ENCODE assay signal across 22 mouse cellular contexts in the genomic region with DNA sequence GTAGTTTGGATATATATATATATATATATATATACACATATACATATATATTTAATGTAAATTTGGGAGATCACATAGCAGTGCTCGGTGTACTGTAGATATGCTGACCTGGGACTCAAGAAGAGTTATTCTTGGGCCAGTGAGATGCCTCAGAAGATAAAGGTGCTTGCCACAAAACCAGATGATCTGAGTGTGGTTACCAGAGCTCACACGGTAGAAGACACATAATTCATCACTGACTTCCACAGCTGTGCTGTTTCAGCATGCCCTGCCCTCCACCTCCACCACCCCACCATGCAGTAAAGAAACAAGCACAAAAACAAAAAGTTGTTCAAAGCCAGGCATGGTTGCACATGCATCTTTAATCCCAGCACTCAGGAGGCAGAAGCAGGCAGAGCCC. TPM values are rescaled to one million over a fixed set of nuclear protein-coding genes. Genes with fewer than 3 reads are reported as not detected.
DNase-seq lines count a peak whose midpoint lies in the region; ATAC-seq and TF ChIP-seq lines count a peak whose summit lies in the region.
"Had no signal": no experiment of that assay in that cellular context is flagged by ENCODE, and none has a peak within 500 bp of the region (broad histone marks: within the 10 kb centered on the region; RNA-seq: fewer than 3 reads in every experiment).

No protein-coding gene starts in this region.

- no peak overlapping the region for H3K4me3 ChIP-seq in CH12.LX (replicated peaks in 1 of 3; ENCODE audit: low read depth in 2 of 3, low read length in 2 of 3, poor library complexity in 1 of 3)
- no peak overlapping the region for H3K4me3 ChIP-seq in intestine, postnatal 0 days (ENCODE audit: low read depth, low read length)
- H3K4me3 ChIP-seq: embryonic facial prominence, embryonic 10.5 days; embryonic facial prominence, embryonic 12.5 days; forebrain, embryonic 13.5 days; forebrain, embryonic 15.5 days had no signal

- ATAC-seq in intestine, postnatal 0 days, result no peak
- ATAC-seq: activated CD4-positive, CD25-positive, alpha-beta regulatory T cell, adult 4 months; CD4-positive, CD25-positive, alpha-beta regulatory T cell, adult 4 months; forebrain, embryonic 13.5 days; forebrain, embryonic 15.5 days; Patski had no signal

- dilution Hi-C loops in CH12.LX (cut with MboI; ENCODE audit: extremely low pct_ligation_motif_present, extremely low pct_unique_long_range_greater_than_20kb, low sequenced_read_pairs), result no loop called here

- no peak overlapping the region for H3K9ac ChIP-seq in CH12.LX (ENCODE audit: insufficient read depth, low read depth)
- no peak overlapping the region for H3K9ac ChIP-seq in intestine, postnatal 0 days (ENCODE audit: low read depth, low read length)
- H3K9ac ChIP-seq: embryonic facial prominence, embryonic 12.5 days; forebrain, embryonic 13.5 days; forebrain, embryonic 15.5 days had no signal

- TF ChIP-seq EP300 in CH12.LX (IDR thresholded peaks at IDR 0.05; ENCODE audit: low read length), result no peak; the same call in 1 of the 2 replicates

- peaks cover 3% of the 10 kb centered on the region for H3K27me3 ChIP-seq in CH12.LX (replicated peaks)
- no peaks in the 10 kb centered on the region for H3K27me3 ChIP-seq in intestine, postnatal 0 days (replicated peaks; ENCODE audit: control insufficient read depth, insufficient read depth, low read length)
- H3K27me3 ChIP-seq: embryonic facial prominence, embryonic 12.5 days; forebrain, embryonic 13.5 days; forebrain, embryonic 15.5 days had no signal

- DNase-seq in 416B (ENCODE audit: low read depth), result peak; percentile 30
- peak; percentile 44 for DNase-seq in CH12.LX (ENCODE audit: extremely low read depth)
- peak; percentile 18 for DNase-seq in induced T-regulatory cell, adult 2 months (ENCODE audit: low read depth)
- no peak for DNase-seq in left cerebral cortex, postnatal 10 days (ENCODE audit: extremely low spot score in 1 of 2, low spot score in 2 of 2)
- DNase-seq in kidney, postnatal 10 days, result no peak
- DNase-seq: adrenal gland, adult 8-10 months; adrenal gland, postnatal 14 days; adrenal gland, postnatal 36 days; B cell, adult 2 months; cerebellum, adult 11-12 months; cerebellum, adult 2 months; cerebellum, adult 9-10 months; cerebellum, postnatal 10 days; cerebellum, postnatal 25 days had no signal

- H3K36me3 ChIP-seq in CH12.LX (replicated peaks in 1 of 2; ENCODE audit: control insufficient read depth in 1 of 2, insufficient read depth in 1 of 2, low read length in 1 of 2), result no peaks in the 10 kb centered on the region
- no peaks in the 10 kb centered on the region for H3K36me3 ChIP-seq in intestine, postnatal 0 days (ENCODE audit: control insufficient read depth, insufficient read depth)
- H3K36me3 ChIP-seq: embryonic facial prominence, embryonic 10.5 days; embryonic facial prominence, embryonic 12.5 days; forebrain, embryonic 15.5 days had no signal

- no peak for TF ChIP-seq POLR2A in CH12.LX (IDR thresholded peaks at IDR 0.05; ENCODE audit: low read depth, low read length)

- no peak for TF ChIP-seq RAD21 in CH12.LX (IDR thresholded peaks at IDR 0.05; ENCODE audit: low read depth, low read length)

- H3K9me3 ChIP-seq in CH12.LX (replicated peaks; ENCODE audit: low read length), result peaks cover 16% of the 10 kb centered on the region
- H3K9me3 ChIP-seq in intestine, postnatal 0 days (ENCODE audit: control insufficient read depth), result no peaks in the 10 kb centered on the region
- H3K9me3 ChIP-seq: embryonic facial prominence, embryonic 12.5 days; forebrain, embryonic 15.5 days had no signal

- no peak overlapping the region for H3K27ac ChIP-seq in CH12.LX (ENCODE audit: insufficient read depth, low read depth)
- no peak overlapping the region for H3K27ac ChIP-seq in intestine, postnatal 0 days (ENCODE audit: low read depth, low read length)
- H3K27ac ChIP-seq: embryonic facial prominence, embryonic 10.5 days; embryonic facial prominence, embryonic 12.5 days; forebrain, embryonic 13.5 days; forebrain, embryonic 15.5 days had no signal

- in situ Hi-C loops in CH12.LX (cut with MboI; ENCODE audit: low pct_ligation_motif_present, low pct_unique_long_range_greater_than_20kb, low sequenced_read_pairs), result loop anchor here (5.0 kb wide), 1 partner anchor 51 kb away; no protein-coding TSS in a partner anchor

- intact Hi-C loops in left cerebral cortex, postnatal 10 days (cut with DNase I), result no loop called here

- no peak overlapping the region for H3K4me2 ChIP-seq in CH12.LX (ENCODE audit: insufficient read depth, low read depth, poor library complexity, severe bottlenecking)
- no peak overlapping the region for H3K4me2 ChIP-seq in intestine, postnatal 0 days (replicated peaks; ENCODE audit: low read depth)
- H3K4me2 ChIP-seq: embryonic facial prominence, embryonic 12.5 days; forebrain, embryonic 13.5 days; forebrain, embryonic 15.5 days had no signal

- peaks cover 5% of the 10 kb centered on the region for H3K79me2 ChIP-seq in CH12.LX (replicated peaks; ENCODE audit: control insufficient read depth, extremely low read depth, insufficient read depth, poor library complexity, severe bottlenecking)

- no peak for TF ChIP-seq CTCF in CH12.LX (conservative IDR thresholded peaks at IDR 0.05 in 1 of 2, IDR thresholded peaks at IDR 0.05 in 1 of 2; ENCODE audit: low read depth in 2 of 2, low read length in 2 of 2)
- TF ChIP-seq CTCF in intestine, postnatal 0 days (IDR thresholded peaks at IDR 0.05; ENCODE audit: low read depth), result no peak

- peaks cover 6 to 24% of the 10 kb centered on the region in 2 experiments for H3K4me1 ChIP-seq in CH12.LX (ENCODE audit: control insufficient read depth in 1 of 2, insufficient read depth in 2 of 2)
- no peaks in the 10 kb centered on the region for H3K4me1 ChIP-seq in intestine, postnatal 0 days (replicated peaks; ENCODE audit: control insufficient read depth, insufficient read depth, low read length)
- H3K4me1 ChIP-seq: embryonic facial prominence, embryonic 12.5 days; forebrain, embryonic 13.5 days had no signal

- 57% methylated on average over 2 of the region's 2 CpGs for WGBS in intestine, postnatal 0 days

TF ChIP-seq in CH12.LX, 34 proteins besides CTCF, POLR2A, EP300 and RAD21:
- TF ChIP-seq MAZ (IDR thresholded peaks at IDR 0.05; ENCODE audit: low read depth, low read length), result no peak
- TF ChIP-seq NELFE (IDR thresholded peaks at IDR 0.05; ENCODE audit: low read depth, low read length), result no peak
- peak; percentile 64 for TF ChIP-seq ETS1 (conservative IDR thresholded peaks at IDR 0.05; ENCODE audit: low read depth, low read length)
- TF ChIP-seq E2F4 (IDR thresholded peaks at IDR 0.05; ENCODE audit: insufficient replicate concordance, low read depth, low read length), result no peak
- no peak for TF ChIP-seq HCFC1 (IDR thresholded peaks at IDR 0.05; ENCODE audit: low read depth, low read length)
- no peak for TF ChIP-seq MXI1 (IDR thresholded peaks at IDR 0.05; ENCODE audit: low read depth, low read length)

RNA-seq across cellular contexts. Expression of gene Mapk1, which starts 4.4 kb away (rescaled TPM):
- total RNA-seq in CH12.LX (2012; rRNA removed) (162 and 190 TPM in 2 replicates), CH12.LX (2014; rRNA removed) (317 and 322 TPM in 2 replicates)
- 234 and 244 TPM in 2 replicates for polyA plus RNA-seq in CH12.LX (2012; ENCODE audit: insufficient read length, low read depth)
- polyA plus RNA-seq in intestine, postnatal 0 days (2015; fragmentation: Nextera tagmentation; extraction: Ambion mirVana), result 86.6 and 88.6 TPM in 2 replicates
- 100 to 1,000 TPM; 469 to 480 TPM for total RNA-seq in left cerebral cortex, postnatal 10 days (2021)

Comparison
In these comparisons a context has a peak if more than half of its experiments do, and no peak if none do; other contexts are left out.
1. DNase-seq: peak in 416B (single experiment), CH12.LX (single experiment) and induced T-regulatory cell, adult 2 months (single experiment); none in left cerebral cortex, postnatal 10 days (0 of 2) and kidney, postnatal 10 days (single experiment).